Mouse (Mus musculus): Measurements from ENCODE around the gene Aph1b. TPM values are rescaled to one million over a fixed set of nuclear protein-coding genes. Genes with fewer than 3 reads are reported as not detected.
"Not testable (repeated sequence)": the region's sequence is repeated elsewhere in the genome, so short reads cannot be mapped to it uniquely, and the experiment has no call there.

The Aph1b gene
- polyA plus RNA-seq (2014; fragmentation: Nextera tagmentation; extraction: Ambion mirVana) = 27.6 and 28.5 TPM in 2 replicates

DNA sequence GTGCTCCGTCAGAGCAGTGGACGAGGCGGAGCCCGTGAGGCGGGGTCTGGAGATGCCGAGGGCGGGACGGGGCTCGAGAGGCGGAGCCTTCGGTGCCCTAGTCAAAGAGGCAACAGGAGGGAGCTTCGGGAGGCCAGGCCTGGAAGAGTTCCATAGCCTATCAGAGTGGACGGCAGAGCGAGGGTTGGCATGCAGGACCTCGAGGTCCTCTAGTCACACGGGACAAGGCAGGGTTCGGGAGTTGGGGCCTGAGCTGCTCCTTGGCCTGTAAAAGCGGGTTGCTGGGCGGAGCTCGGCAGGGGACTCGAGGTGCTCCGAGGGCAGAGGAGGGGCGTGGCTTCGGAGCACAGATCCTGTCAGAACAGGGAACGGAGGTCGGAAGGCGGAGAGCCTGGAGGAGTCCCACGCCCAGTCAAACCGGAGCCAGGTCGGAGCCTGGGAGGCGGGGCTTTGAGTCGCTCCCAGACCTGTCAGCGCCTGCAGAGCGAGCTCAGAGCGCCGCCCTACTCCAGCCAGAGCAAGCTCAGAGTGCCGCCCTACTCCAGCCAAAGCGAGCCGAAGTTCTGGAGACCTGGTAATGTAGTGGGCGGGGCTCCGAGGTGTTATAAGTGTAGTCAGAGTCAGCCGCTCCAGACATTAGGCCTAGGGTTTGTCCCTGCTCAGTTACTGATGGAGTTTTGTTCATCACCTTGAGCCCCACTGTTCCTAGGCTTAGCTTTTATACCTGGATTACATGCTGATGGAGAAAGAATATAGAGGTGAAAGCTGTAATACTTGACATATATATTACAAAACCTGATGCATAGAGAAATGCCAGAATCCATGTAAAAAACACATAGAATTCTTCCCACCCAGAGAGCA lies at the start of gene Aph1b:
Gene Aph1b (minus strand): TSS at position 27 of the 861 bp plus-strand sequence.
- Histone ChIP-seq H3K9ac (peak within 1 kb of the TSS; percentile 91), H3K9me3 (ENCODE audit: control insufficient read depth, low read length) (no peaks in the 10 kb centered on the region), H3K4me3 (replicated peaks; ENCODE audit: low read length) (peak within 1 kb of the TSS; percentile 81), H3K36me3 (replicated peaks; ENCODE audit: control insufficient read depth, insufficient read depth) (peaks cover 3% of the 10 kb centered on the region; the same call in 1 of the 2 replicates), H3K4me2 (replicated peaks) (peak within 1 kb of the TSS; percentile 85), H3K27me3 (ENCODE audit: control insufficient read depth, insufficient read depth, low read length) (no peaks in the 10 kb centered on the region), H3K4me1 (replicated peaks; ENCODE audit: control insufficient read depth, insufficient read depth, low read length) (peaks cover 13% of the 10 kb centered on the region; the same call in 1 of the 2 replicates), H3K27ac (peak within 1 kb of the TSS; percentile 92)
- DNase-seq (ENCODE audit: low spot score) (peak; percentile 91), ATAC-seq (ENCODE audit: low FRiP score) (peak; percentile 98)
- under 1% methylated on average over 42 of the region's 42 CpGs for WGBS

GRCm38 (mm10) chr9:66835097-66835480 lies 39.8 kb upstream of the Aph1b start:
- ATAC-seq (ENCODE audit: low FRiP score) (peak; percentile 81; the same call in 1 of the 2 replicates), DNase-seq (ENCODE audit: low spot score) (no peak)
- Histone ChIP-seq H3K4me2 (replicated peaks) (peak overlapping the region; percentile 92), H3K4me3 (replicated peaks; ENCODE audit: low read length) (peak overlapping the region; percentile 46), H3K4me1 (replicated peaks; ENCODE audit: control insufficient read depth, insufficient read depth, low read length) (peaks cover 17% of the 10 kb centered on the region), H3K27me3 (ENCODE audit: control insufficient read depth, insufficient read depth, low read length) (0 out of 2 replicates have a peak, but pooled peaks cover 5% of the 10 kb centered on the region), H3K36me3 (replicated peaks; ENCODE audit: control insufficient read depth, insufficient read depth) (no peaks in the 10 kb centered on the region; the same call in 1 of the 2 replicates), H3K9ac (peak overlapping the region; percentile 54), H3K9me3 (ENCODE audit: control insufficient read depth, low read length) (no peaks in the 10 kb centered on the region), H3K27ac (no peak overlapping the region; the same call in 1 of the 2 replicates)
- 0% methylated on average over 24 of the region's 24 CpGs for WGBS

- DNase-seq (ENCODE audit: low spot score) = peak; percentile 98
- H3K27me3 ChIP-seq (ENCODE audit: control insufficient read depth, insufficient read depth, low read length) = 0 out of 2 replicates have a peak, but pooled peaks cover 5% of the 10 kb centered on the region
- H3K4me2 ChIP-seq (replicated peaks) = peak within 1 kb of the TSS; percentile 92
- H3K36me3 ChIP-seq (replicated peaks; ENCODE audit: control insufficient read depth, insufficient read depth) = no peaks in the 10 kb centered on the region; the same call in 1 of the 2 replicates
- H3K4me3 ChIP-seq (replicated peaks; ENCODE audit: low read length) = peak within 1 kb of the TSS; percentile 46
- ATAC-seq (ENCODE audit: low FRiP score) = peak; percentile 99
- H3K27ac ChIP-seq = no peak within 1 kb of the TSS; the same call in 1 of the 2 replicates
- peak within 1 kb of the TSS; percentile 54 for H3K9ac ChIP-seq
- peaks cover 17% of the 10 kb centered on the region for H3K4me1 ChIP-seq (replicated peaks; ENCODE audit: control insufficient read depth, insufficient read depth, low read length)
- no peaks in the 10 kb centered on the region for H3K9me3 ChIP-seq (ENCODE audit: control insufficient read depth, low read length)
- WGBS = under 1% methylated on average over 58 of the region's 58 CpGs
These were observed 39.2 kb upstream of the Aph1b start, which contains the start of gene Aph1c for GRCm38 (mm10) chr9:66834318-66835096. Gene Aph1c, minus strand, starts transcription at chr9:66834726.

- Histone ChIP-seq H3K27me3 (ENCODE audit: control insufficient read depth, insufficient read depth, low read length) (0 out of 2 replicates have a peak, but pooled peaks cover 5% of the 10 kb centered on the region), H3K4me2 (replicated peaks) (peak overlapping the region; percentile 92), H3K9me3 (ENCODE audit: control insufficient read depth, low read length) (no peaks in the 10 kb centered on the region), H3K4me3 (replicated peaks; ENCODE audit: low read length) (peak overlapping the region; percentile 46), H3K36me3 (replicated peaks; ENCODE audit: control insufficient read depth, insufficient read depth) (no peaks in the 10 kb centered on the region), H3K4me1 (replicated peaks; ENCODE audit: control insufficient read depth, insufficient read depth, low read length) (peaks cover 17% of the 10 kb centered on the region), H3K27ac (no peak overlapping the region), H3K9ac (peak overlapping the region; percentile 51)
- WGBS = 21% methylated on average over 7 of the region's 7 CpGs
- no peak for DNase-seq (ENCODE audit: low spot score)
- ATAC-seq (ENCODE audit: low FRiP score) = no peak
These were observed 38.6 kb upstream of the Aph1b start for GRCm38 (mm10) chr9:66833851-66834250.

GRCm38 (mm10) chr9:66832366-66832908 lies 37.1 kb upstream of the Aph1b start:
- Histone ChIP-seq H3K4me1 (replicated peaks; ENCODE audit: control insufficient read depth, insufficient read depth, low read length) (peaks cover 17% of the 10 kb centered on the region), H3K4me3 (replicated peaks; ENCODE audit: low read length) (no peak overlapping the region), H3K9ac (no peak overlapping the region), H3K36me3 (replicated peaks; ENCODE audit: control insufficient read depth, insufficient read depth) (no peaks in the 10 kb centered on the region), H3K9me3 (ENCODE audit: control insufficient read depth, low read length) (no peaks in the 10 kb centered on the region), H3K27ac (no peak overlapping the region), H3K27me3 (ENCODE audit: control insufficient read depth, insufficient read depth, low read length) (0 out of 2 replicates have a peak, but pooled peaks cover 5% of the 10 kb centered on the region), H3K4me2 (replicated peaks) (no peak overlapping the region)
- DNase-seq (ENCODE audit: low spot score) = no peak
- 72% methylated on average over 4 of the region's 4 CpGs for WGBS
- ATAC-seq (ENCODE audit: low FRiP score) = no peak

DNA sequence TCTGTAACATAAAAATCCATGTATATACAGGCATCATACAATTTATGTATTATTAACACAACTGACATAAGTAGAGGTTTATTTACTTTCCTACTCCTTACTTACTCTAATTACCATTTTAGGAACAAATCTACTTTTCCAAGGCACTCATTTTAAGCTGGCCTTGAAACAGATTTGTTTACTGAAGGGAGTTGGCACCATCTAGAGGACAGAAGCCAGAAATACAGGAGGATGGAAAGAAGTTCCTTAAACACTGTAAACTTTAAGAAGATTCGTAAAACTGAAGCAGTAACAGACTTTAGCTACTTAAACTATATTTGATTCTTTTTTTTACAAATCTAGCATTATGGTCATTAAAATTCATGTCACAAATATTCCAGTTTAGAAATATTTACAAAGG lies 30.7 kb upstream of the Aph1b start:
- Histone ChIP-seq H3K9ac (no peak overlapping the region), H3K4me1 (replicated peaks; ENCODE audit: control insufficient read depth, insufficient read depth, low read length) (no peaks in the 10 kb centered on the region), H3K27me3 (ENCODE audit: control insufficient read depth, insufficient read depth, low read length) (no peaks in the 10 kb centered on the region), H3K4me3 (replicated peaks; ENCODE audit: low read length) (no peak overlapping the region), H3K9me3 (ENCODE audit: control insufficient read depth, low read length) (no peaks in the 10 kb centered on the region), H3K4me2 (replicated peaks) (no peak overlapping the region), H3K27ac (no peak overlapping the region), H3K36me3 (replicated peaks; ENCODE audit: control insufficient read depth, insufficient read depth) (no peaks in the 10 kb centered on the region)
- ATAC-seq (ENCODE audit: low FRiP score) = no peak
- WGBS = 34% methylated on average over 1 of the region's 1 CpGs
- peak; percentile 86 for DNase-seq (ENCODE audit: low spot score)

DNA sequence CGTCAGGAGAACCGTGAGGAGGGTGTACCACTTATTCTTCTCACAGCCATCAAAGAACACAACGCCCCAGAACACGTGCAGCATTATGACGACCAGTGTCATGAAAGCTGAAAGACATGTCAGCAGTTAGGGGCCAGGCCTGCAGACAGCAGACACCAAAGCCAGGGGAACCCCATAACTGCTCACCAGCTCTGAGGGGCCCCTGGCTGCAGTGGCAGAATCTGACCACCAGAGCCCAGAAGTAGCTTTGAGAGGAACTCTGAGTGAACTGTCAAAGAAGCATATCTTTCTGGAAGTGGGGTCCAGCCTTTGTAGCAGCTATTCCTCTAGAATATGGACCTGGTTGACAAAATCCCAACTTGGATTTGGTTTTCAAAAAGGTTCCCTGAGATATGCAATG lies 27.0 kb upstream of the Aph1b start:
- not testable (repeated sequence) for H3K27me3 ChIP-seq (ENCODE audit: control insufficient read depth, insufficient read depth, low read length); DNase-seq (ENCODE audit: low spot score); H3K36me3 ChIP-seq (replicated peaks; ENCODE audit: control insufficient read depth, insufficient read depth); H3K9ac ChIP-seq; H3K9me3 ChIP-seq (ENCODE audit: control insufficient read depth, low read length); H3K27ac ChIP-seq; H3K4me1 ChIP-seq (replicated peaks; ENCODE audit: control insufficient read depth, insufficient read depth, low read length); H3K4me3 ChIP-seq (replicated peaks; ENCODE audit: low read length); H3K4me2 ChIP-seq (replicated peaks); ATAC-seq (ENCODE audit: low FRiP score)
- WGBS = no CpG with 5 or more reads among the region's 5 CpGs

- no peak overlapping the region for H3K9ac ChIP-seq
- no peaks in the 10 kb centered on the region for H3K27me3 ChIP-seq (ENCODE audit: control insufficient read depth, insufficient read depth, low read length)
- H3K27ac ChIP-seq = no peak overlapping the region
- H3K4me3 ChIP-seq (replicated peaks; ENCODE audit: low read length) = no peak overlapping the region
- no peaks in the 10 kb centered on the region for H3K36me3 ChIP-seq (replicated peaks; ENCODE audit: control insufficient read depth, insufficient read depth)
- no peak for DNase-seq (ENCODE audit: low spot score)
- no peak overlapping the region for H3K4me2 ChIP-seq (replicated peaks)
- 83% methylated on average over 5 of the region's 5 CpGs for WGBS
- H3K4me1 ChIP-seq (replicated peaks; ENCODE audit: control insufficient read depth, insufficient read depth, low read length) = no peaks in the 10 kb centered on the region
- H3K9me3 ChIP-seq (ENCODE audit: control insufficient read depth, low read length) = no peaks in the 10 kb centered on the region
- no peak for ATAC-seq (ENCODE audit: low FRiP score)
These were observed 25.7 kb upstream of the Aph1b start for GRCm38 (mm10) chr9:66820996-66821395.
